Mouse (Mus musculus) ES-E14 (cell line): ENCODE measurements at regions not wholly inside any gene's neighbourhood (a gene's known extent, or its start where the extent isn't known, plus 50 kb on each side); places are given as distances from the start of the nearest gene placed in this dataset.

ENCODE experiments used
- CHD2 ChIP-seq: IDR thresholded peaks from 2 replicates; pipeline ENCODE4 v1.6.1; 2014; ENCODE audit warnings: mild to moderate bottlenecking, low read depth, low read length, inconsistent platforms
- HCFC1 ChIP-seq: IDR thresholded peaks from 2 replicates; pipeline ENCODE4 v1.6.1; 2012; ENCODE audit warnings: low read length, inconsistent platforms, borderline replicate concordance; ENCODE audit not compliant: insufficient read depth
- ZC3H11A ChIP-seq: IDR thresholded peaks from 2 replicates; pipeline ENCODE4 v1.6.1; 2012; ENCODE audit warnings: low read depth, mild to moderate bottlenecking, inconsistent platforms, low read length, borderline replicate concordance
- ZNF384 ChIP-seq: IDR thresholded peaks from 2 replicates; pipeline ENCODE4 v1.6.1; 2012; ENCODE audit warnings: low read depth, low read length, inconsistent platforms

GRCm38 (mm10) chr13:113440137-113440536 lies 147.2 kb downstream of the BC067074 start:
- TF ChIP-seq HCFC1 (no peak), ZC3H11A (no peak), CHD2 (no peak), ZNF384 (no peak)
